Comparison of ENCODE assay signal across 15 mouse cellular contexts in the genomic region with DNA sequence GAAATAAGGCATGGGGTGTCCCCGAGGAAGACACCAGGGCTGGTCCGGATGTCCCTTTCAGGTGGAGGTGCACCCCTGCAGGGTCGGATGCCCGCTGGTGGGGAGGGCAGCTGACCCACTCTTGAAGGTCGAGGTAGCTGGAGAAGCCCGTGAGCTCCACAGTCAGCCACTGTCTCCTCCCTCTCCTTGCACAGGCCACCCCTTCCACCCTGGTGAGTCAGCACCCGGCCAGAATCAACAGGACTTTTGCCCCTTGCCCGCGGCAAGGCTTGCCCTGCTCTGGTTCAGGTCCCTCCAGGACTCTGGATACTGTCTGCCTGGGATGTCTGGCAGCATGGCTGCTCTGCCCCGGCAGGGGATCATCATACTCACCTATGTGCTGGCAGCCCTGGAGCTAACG. TPM values are rescaled to one million over a fixed set of nuclear protein-coding genes. Genes with fewer than 3 reads are reported as not detected.
A peak's percentile ranks its signal among the peaks of the same experiment; 100 is the strongest.
DNase-seq lines count a peak whose midpoint lies in the region; ATAC-seq lines count a peak whose summit lies in the region.
"Had no signal": no experiment of that assay in that cellular context is flagged by ENCODE, and none has a peak within 500 bp of the region (broad histone marks: within the 10 kb centered on the region; RNA-seq: fewer than 3 reads in every experiment).

No protein-coding gene starts in this region.

- WGBS in liver, embryonic 16.5 days (ENCODE audit: insufficient replicate concordance) = 41% methylated on average over 11 of the region's 11 CpGs

- H3K27me3 ChIP-seq in liver, embryonic 16.5 days (ENCODE audit: control insufficient read depth, insufficient read depth, low read depth, low read length) = no peaks in the 10 kb centered on the region
- H3K27me3 ChIP-seq: limb, embryonic 13.5 days had no signal

- no peak overlapping the region for H3K9ac ChIP-seq in liver, embryonic 16.5 days (ENCODE audit: low read depth, low read length)
- H3K9ac ChIP-seq: hindbrain, embryonic 15.5 days; limb, embryonic 13.5 days had no signal

- no peaks in the 10 kb centered on the region for H3K9me3 ChIP-seq in liver, embryonic 16.5 days (replicated peaks; ENCODE audit: control insufficient read depth, low read length)
- H3K9me3 ChIP-seq: hindbrain, embryonic 15.5 days; limb, embryonic 13.5 days had no signal

- H3K4me3 ChIP-seq in liver, embryonic 16.5 days (ENCODE audit: low read depth, low read length) = no peak overlapping the region
- H3K4me3 ChIP-seq: hindbrain, embryonic 15.5 days; limb, embryonic 13.5 days had no signal

- H3K4me2 ChIP-seq in liver, embryonic 16.5 days (ENCODE audit: low read depth, low read length) = no peak overlapping the region
- H3K4me2 ChIP-seq: hindbrain, embryonic 15.5 days; limb, embryonic 13.5 days had no signal

- DNase-seq in 3134 (ENCODE audit: extremely low read depth, insufficient read length, low spot score) = peak; percentile 28
- peak; percentile 8 for DNase-seq in NIH3T3 (ENCODE audit: low read depth)
- peak; percentile 85 to 90 for DNase-seq in kidney, adult 8-10 months
- no peak for DNase-seq in layer of hippocampus, adult 9-11 months
- DNase-seq in left cerebral cortex, adult 9 months (ENCODE audit: low spot score in 2 of 2) = no peak
- no peak for DNase-seq in layer of hippocampus, adult 18-20 months (ENCODE audit: low spot score in 2 of 2)
- DNase-seq: cerebellum, adult 9-10 months; heart, adult 11 months; thymus, postnatal 36 days had no signal

- no peak overlapping the region for H3K27ac ChIP-seq in liver, embryonic 16.5 days (ENCODE audit: low read length)
- H3K27ac ChIP-seq: hindbrain, embryonic 15.5 days; limb, embryonic 13.5 days; macrophage had no signal

- peaks cover 4% of the 10 kb centered on the region for H3K4me1 ChIP-seq in liver, embryonic 16.5 days (ENCODE audit: control insufficient read depth, low read depth, low read length)
- H3K4me1 ChIP-seq: hindbrain, embryonic 15.5 days had no signal

- no peaks in the 10 kb centered on the region for H3K36me3 ChIP-seq in liver, embryonic 16.5 days (ENCODE audit: control insufficient read depth, insufficient read depth)
- H3K36me3 ChIP-seq: hindbrain, embryonic 15.5 days; limb, embryonic 13.5 days had no signal

- peak; percentile 71 for ATAC-seq in liver, embryonic 16.5 days (ENCODE audit: low read depth)

RNA-seq across cellular contexts. Expression of a gene that starts 2.3 kb away (rescaled TPM):
- 13.0 and 14.4 TPM in 2 replicates for polyA plus RNA-seq in liver, embryonic 16.5 days (2015; fragmentation: Nextera tagmentation; extraction: Ambion mirVana)
- total RNA-seq in layer of hippocampus, adult 18-20 months (2021) = under 1 TPM; 0.23 to 0.67 TPM
- total RNA-seq: neutrophil, adult 5-6 weeks had no signal

RNA-seq across cellular contexts. Expression of a gene that starts 15.0 kb away (rescaled TPM):
- polyA plus RNA-seq in liver, embryonic 16.5 days (2015; fragmentation: Nextera tagmentation; extraction: Ambion mirVana) = 143 and 173 TPM in 2 replicates
- total RNA-seq in layer of hippocampus, adult 18-20 months (2021) = 1 to 10 TPM; 4.6 to 7.4 TPM

RNA-seq across cellular contexts. Expression of a gene that starts 27.1 kb away (rescaled TPM):
- 25.8 and 25.9 TPM in 2 replicates for polyA plus RNA-seq in liver, embryonic 16.5 days (2015; fragmentation: Nextera tagmentation; extraction: Ambion mirVana)
- not detected for total RNA-seq in layer of hippocampus, adult 18-20 months (2021)
- total RNA-seq: neutrophil, adult 5-6 weeks had no signal
- polyA plus RNA-seq: heart, postnatal 0 days; macrophage had no signal

Comparison
In these comparisons a context has a peak if more than half of its experiments do, and no peak if none do; other contexts are left out.
1. DNase-seq: peak in 3134 (single experiment), NIH3T3 (single experiment) and kidney, adult 8-10 months (2 of 2); none in layer of hippocampus, adult 9-11 months (single experiment), left cerebral cortex, adult 9 months (0 of 2) and layer of hippocampus, adult 18-20 months (0 of 2).